Mouse (Mus musculus): ENCODE results near the gene Prss42.

GRCm38 (mm10) chr9:110750404-110751187 lies 47.4 kb upstream of the Prss42 start:
- TF ChIP-seq GATA1 (IDR thresholded peaks at IDR 0.05; ENCODE audit: borderline replicate concordance, low read length) (no peak), CTCF (IDR thresholded peaks at IDR 0.05; ENCODE audit: low read depth, low read length) (no peak)
